Mouse (Mus musculus) C2C12 (cell line): ENCODE results near the gene Plscr4.

Source experiments
- CEBPB ChIP-seq: IDR thresholded peaks from one replicate; pipeline ENCODE4 v1.6.1; 2011; ENCODE audit warnings: low read depth, mild to moderate bottlenecking, control low read depth, moderate library complexity
- CTCF ChIP-seq: IDR thresholded peaks from one replicate; pipeline ENCODE4 v1.5.1; 2011; ENCODE audit not compliant: control insufficient read depth, insufficient read depth, insufficient read length
- FOSL1 ChIP-seq: IDR thresholded peaks from one replicate; pipeline ENCODE4 v1.8.0; 2011; ENCODE audit warnings: mild to moderate bottlenecking, low read length; ENCODE audit not compliant: poor library complexity, insufficient read depth, severe bottlenecking
- MAX ChIP-seq: IDR thresholded peaks from one replicate; pipeline ENCODE4 v1.6.1; 2011; ENCODE audit warnings: mild to moderate bottlenecking, control low read depth
- MYOD1 ChIP-seq: IDR thresholded peaks from one replicate; pipeline ENCODE4 v1.6.1; 2011; ENCODE audit warnings: low read depth; ENCODE audit not compliant: control insufficient read depth, insufficient read length
- MYOG ChIP-seq: IDR thresholded peaks from one replicate; pipeline ENCODE4 v1.6.1; 2011; ENCODE audit not compliant: control insufficient read depth, insufficient read length; ENCODE audit errors: extremely low read depth

- TF ChIP-seq CTCF = no peak
- peak; percentile 77 for TF ChIP-seq MYOD1
- no peak for TF ChIP-seq CEBPB
- TF ChIP-seq MYOG = no peak
- peak; percentile 53 for TF ChIP-seq FOSL1
- no peak for TF ChIP-seq MAX
Measured at GRCm38 (mm10) chr9:92537735-92538134, 80.6 kb downstream of the Plscr4 start.
